Mouse (Mus musculus) thymus, postnatal 25 days (tissue): ENCODE data around the gene Fam3c.
"Not testable (repeated sequence)": the region's sequence is repeated elsewhere in the genome, so short reads cannot be mapped to it uniquely, and the experiment has no call there.

Experiments used
- DNase-seq: peaks from one replicate; pipeline ENCODE4 v3.0.0; 2022

The Fam3c gene

GRCm38 (mm10) chr6:22289461-22290021, 66.5 kb downstream of the Fam3c start:
- no peak for DNase-seq

GRCm38 (mm10) chr6:22288737-22289460, 67.1 kb downstream of the Fam3c start:
- DNase-seq: peak; percentile 14

GRCm38 (mm10) chr6:22288004-22288736, 67.9 kb downstream of the Fam3c start, which contains the start of gene Wnt16:
Wnt16 (plus strand) TSS chr6:22288227.
- no peak for DNase-seq

- no peak for DNase-seq
Measured at GRCm38 (mm10) chr6:22282405-22282804, 73.6 kb downstream of the Fam3c start.

- DNase-seq: no peak
Measured at GRCm38 (mm10) chr6:22280217-22280861, 75.7 kb downstream of the Fam3c start.

GRCm38 (mm10) chr6:22277941-22278340, 78.1 kb downstream of the Fam3c start:
- DNase-seq: no peak

- no peak for DNase-seq
Measured at GRCm38 (mm10) chr6:22269840-22270521, 86.1 kb downstream of the Fam3c start.

GRCm38 (mm10) chr6:22268677-22269076, 87.4 kb downstream of the Fam3c start:
- DNase-seq: no peak

- DNase-seq: no peak
Measured at GRCm38 (mm10) chr6:22267807-22268667, 88.0 kb downstream of the Fam3c start.

- DNase-seq: no peak
Measured at GRCm38 (mm10) chr6:22266018-22266417, 90.0 kb downstream of the Fam3c start.

GRCm38 (mm10) chr6:22264094-22264493, 91.9 kb downstream of the Fam3c start:
- not testable (repeated sequence) for DNase-seq

GRCm38 (mm10) chr6:22262519-22262918, 93.5 kb downstream of the Fam3c start:
- no peak for DNase-seq

GRCm38 (mm10) chr6:22258784-22259183, 97.3 kb downstream of the Fam3c start:
- DNase-seq: no peak
